Mouse (Mus musculus): ENCODE results near the gene Ccdc175.

The Ccdc175 gene

GRCm38 (mm10) chr12:72102776-72103175, 82.1 kb downstream of the Ccdc175 start:
- DNase-seq (ENCODE audit: low spot score) = no peak

GRCm38 (mm10) chr12:72096966-72097365, 87.9 kb downstream of the Ccdc175 start:
- DNase-seq (ENCODE audit: low spot score) = no peak

DNA sequence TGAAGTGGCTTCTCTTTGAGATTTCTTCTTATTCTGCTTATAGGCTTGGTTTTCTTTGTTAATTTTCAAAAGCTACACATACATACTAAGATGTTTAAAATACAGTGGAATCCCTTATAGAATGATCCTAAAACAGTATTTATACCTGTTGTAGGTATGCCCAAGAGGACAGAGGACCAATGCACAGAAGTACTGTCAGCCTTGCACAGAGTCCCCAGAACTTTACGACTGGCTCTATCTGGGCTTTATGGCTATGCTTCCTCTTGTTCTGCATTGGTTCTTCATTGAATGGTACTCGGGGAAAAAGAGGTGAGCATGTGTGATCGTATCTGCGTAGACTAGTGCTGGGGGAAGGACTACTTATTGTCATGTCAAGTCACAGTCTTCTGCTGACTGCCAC, 95.0 kb downstream of the Ccdc175 start:
- no peak for DNase-seq (ENCODE audit: low spot score)

DNA sequence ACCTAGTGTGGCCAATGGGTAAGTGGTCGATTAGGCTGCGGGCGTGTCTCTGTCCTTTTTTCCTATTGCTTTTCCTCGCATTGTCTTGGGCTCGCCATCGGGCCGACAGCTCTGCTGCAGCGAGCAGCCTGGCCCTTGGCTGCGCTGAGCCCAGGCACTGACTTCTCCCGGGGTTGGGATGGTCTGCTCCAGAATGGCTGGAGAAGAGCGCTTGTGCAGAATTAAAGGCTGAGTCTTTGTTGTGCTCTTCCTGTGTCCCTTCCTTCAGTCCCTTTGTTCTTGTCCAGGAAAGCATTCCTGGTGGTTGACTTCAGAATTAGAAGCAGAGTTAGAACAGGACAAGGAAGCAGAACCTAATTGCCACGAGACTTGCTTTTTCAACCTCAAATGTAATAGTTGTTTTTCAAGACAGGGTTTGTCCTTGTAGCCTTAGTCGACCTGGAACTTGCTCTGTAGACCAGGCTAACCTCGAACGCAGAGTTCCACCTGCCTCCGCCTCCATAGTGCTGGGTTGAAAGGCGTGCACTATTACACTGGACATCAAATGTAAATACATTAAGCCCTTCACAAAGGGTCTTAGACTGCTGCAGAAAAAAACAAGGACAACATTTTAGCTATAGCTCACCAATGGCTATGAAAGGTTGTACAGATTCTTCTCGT, 98.5 kb downstream of the Ccdc175 start:
- no peak for DNase-seq (ENCODE audit: low spot score)

- peak; percentile 97 for DNase-seq (ENCODE audit: low spot score)
These were observed 99.3 kb downstream of the Ccdc175 start, which contains the start of the genes L3hypdh and Jkamp for GRCm38 (mm10) chr12:72085329-72086165. Gene L3hypdh, minus strand, starts transcription at chr12:72085439. Gene Jkamp, plus strand, starts transcription at chr12:72085589.

DNA sequence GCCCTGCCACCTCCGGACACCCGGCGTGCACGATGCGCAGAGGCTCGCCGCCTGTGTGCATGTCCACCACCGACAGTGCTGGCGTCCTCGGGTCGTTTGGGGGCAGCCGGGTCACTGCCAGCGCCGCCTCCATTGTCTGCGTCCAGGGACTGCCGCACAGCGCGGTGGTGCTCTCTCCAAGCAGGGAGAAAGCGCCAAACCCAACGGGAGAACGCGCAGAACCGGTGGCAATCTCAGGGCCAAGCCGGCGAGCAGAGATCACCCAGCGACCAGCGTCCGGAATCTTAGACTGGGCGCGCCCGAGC, 99.9 kb downstream of the Ccdc175 start:
- DNase-seq (ENCODE audit: low spot score) = no peak

DNA sequence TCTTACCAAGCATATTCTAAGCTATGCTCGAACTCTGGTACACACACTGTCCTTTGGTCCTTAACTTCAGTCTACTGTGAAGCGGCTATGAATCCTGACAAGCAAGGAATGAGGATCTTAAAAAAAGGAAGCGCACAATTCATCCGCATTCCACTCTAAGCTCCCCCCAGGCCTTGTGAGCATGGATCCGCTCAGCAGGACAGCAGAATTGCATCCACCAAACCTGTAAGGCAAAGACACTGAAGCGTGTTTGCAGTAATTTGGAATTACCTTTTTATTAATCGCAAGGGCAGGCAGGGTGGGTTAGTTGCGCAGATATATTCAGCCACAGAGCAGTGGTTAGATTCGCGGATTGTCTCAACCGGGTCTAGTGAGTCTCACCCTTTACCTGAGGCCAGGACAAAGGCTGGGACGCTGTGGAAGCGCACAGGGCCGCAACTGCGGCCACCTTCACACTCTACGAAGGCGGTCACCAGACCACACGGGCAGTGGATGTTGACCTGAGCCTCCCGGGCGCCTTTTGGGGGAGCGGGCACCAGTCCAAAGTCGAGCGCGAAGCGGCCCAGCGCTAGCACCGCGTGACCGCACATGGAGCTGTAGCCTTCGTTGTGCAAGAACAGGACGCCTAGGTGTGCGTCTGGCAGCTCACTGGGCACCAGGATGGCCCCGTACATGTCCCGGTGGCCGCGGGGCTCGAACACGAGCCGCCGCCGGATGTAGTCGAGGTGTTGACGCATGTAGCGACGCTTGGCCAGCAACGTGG, 100.4 kb downstream of the Ccdc175 start:
- no peak for DNase-seq (ENCODE audit: low spot score)

DNA sequence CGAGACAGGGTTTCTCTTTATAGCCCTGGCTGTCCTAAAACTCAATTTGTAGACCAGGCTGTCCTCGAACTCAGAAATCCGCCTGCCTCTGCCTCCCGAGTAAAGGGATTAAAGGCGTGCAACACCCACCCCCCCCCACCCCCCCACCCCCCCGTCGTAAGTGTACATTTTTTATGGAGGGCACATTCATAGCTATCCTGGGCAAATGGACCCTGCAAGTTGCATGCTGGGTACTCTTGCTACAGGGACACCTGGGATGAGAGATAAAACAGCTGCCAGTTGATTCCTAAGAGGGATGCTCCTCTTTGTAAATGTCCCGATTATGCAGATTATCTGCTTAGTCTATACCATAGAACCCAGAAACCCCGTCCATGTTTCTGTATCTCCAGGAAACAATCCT, 101.6 kb downstream of the Ccdc175 start:
- no peak for DNase-seq (ENCODE audit: low spot score)

GRCm38 (mm10) chr12:72082370-72082769, 102.5 kb downstream of the Ccdc175 start:
- no peak for DNase-seq (ENCODE audit: low spot score)

DNA sequence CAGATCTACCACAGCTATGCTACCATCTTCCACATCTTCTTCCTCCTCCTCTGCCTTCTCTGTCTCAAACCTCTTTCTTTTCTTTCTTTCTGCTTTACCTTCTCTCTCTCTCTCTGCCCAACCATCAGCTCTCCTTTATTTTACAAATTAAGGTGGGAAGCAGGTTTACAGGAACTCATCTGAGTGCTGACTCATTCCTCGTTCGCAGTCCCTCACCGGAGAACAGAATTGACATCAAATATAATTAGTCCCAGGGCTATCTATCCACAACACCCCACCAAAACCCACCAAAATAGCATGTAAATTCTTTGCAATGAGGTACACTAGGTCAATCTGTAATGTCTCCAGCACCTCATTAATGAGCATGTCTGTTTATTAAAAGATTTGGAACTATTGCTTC, 102.9 kb downstream of the Ccdc175 start:
- no peak for DNase-seq (ENCODE audit: low spot score)

DNA sequence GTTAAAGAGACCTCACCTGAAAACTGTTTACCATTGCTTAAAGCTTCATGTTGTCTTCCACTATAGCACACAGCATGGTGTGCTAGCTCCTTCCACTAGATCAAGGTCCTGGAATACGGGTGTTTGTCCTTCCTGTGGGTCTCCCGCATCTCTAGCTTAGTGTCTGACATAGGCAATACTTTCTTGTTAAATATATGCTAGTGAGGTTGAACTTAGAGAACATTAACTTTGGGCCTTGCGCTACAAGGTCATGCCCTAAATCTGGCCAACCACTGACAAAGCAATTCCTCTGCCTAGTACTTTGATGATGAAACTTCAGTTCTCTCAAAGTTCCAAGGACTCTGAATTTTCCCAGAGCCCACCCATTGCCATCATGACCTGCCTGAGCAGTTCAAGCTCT, 106.6 kb downstream of the Ccdc175 start:
- DNase-seq (ENCODE audit: low spot score) = no peak

DNA sequence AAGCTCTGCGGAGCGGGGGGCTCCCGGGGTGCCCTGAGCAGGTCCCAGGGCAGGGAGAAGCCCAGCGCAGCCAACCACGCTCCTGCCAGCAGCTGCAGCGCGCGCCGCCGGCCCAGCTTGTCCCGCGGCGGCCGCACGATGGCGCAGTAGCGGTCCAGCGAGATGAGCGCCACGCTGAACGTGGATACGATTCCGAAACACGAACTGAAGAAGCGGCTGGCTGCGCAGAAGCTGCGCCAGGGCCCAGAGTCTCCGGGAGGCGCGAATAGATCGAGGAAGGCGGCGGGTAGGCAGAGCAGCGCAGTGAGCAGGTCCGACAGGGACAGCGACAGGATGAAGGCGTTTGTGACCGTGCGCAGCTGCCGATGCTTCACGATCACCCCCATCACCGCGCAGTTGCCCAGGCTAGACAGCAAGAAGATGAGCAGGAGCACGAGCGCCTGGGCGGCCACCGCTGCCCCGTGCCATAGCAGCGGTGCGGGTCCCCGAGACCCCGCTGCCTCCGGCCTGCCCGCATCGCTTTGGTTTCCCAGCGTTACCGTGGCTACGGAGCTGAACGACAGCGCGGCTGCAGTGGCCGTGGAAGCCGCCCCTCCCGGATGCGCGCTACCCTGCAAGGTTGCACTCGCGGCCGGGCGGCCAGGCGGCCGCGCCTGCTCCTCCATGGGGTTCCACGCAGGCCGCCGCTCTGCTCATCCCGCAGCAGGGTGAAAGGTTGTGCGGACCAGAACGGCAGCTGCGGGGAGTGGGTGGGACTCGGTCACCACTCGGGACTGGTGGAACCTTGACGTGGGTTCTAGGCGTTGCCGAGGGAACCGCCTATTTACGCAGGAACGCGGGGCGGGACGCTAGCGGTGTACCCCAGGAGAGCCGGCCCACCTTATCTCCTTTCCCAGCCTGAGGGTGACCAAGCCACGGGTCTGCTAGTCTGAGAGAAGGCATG, 114.2 kb downstream of the Ccdc175 start, which contains the start of gene Gpr135:
Gene Gpr135, minus strand, starts transcription at position 799 of the 943 bp plus-strand sequence.
- DNase-seq (ENCODE audit: low spot score) = peak; percentile 68

GRCm38 (mm10) chr12:72069626-72070326, 115.1 kb downstream of the Ccdc175 start:
- no peak for DNase-seq (ENCODE audit: low spot score)

DNA sequence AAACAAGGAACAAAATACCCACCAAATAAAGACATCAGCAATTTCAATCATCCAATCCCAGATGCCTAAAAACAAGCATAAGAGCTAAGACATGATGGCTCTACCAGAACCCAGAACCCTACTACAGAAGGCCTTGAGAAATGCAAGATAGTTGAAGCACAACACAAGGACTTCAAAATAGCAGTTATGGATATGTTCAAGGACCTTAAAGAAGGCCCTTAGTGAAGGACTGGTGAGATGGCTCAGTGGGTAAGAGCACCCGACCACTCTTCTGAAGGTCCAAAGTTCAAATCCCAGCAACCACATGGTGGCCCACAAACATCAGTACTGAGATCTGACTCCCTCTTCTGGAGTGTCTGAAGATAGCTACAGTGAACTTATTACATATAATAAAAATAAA, 127.0 kb downstream of the Ccdc175 start:
- no peak for DNase-seq (ENCODE audit: low spot score)

DNA sequence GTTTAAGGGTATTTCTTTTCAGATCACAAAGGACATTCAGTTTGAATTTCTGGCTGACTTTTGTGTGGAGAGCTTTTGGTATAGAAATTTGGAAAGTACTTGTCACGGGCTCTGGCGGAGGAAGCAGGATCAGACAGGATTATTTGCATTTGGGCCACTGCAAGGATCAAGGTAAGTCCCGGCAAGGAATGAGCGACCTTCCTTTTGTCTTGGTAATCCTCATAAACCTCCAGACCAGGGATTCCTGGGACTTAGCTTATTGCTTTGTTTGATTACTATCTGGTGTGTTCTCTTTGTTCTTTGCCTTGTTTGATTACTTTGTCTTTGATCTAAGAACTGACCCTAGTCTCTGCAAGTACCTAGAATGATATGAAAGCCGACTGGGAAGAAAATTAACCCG, 131.0 kb downstream of the Ccdc175 start:
- no peak for DNase-seq (ENCODE audit: low spot score)

GRCm38 (mm10) chr12:72053303-72053702, 131.5 kb downstream of the Ccdc175 start:
- DNase-seq (ENCODE audit: low spot score) = peak; percentile 22

GRCm38 (mm10) chr12:72052571-72052970, 132.3 kb downstream of the Ccdc175 start:
- DNase-seq (ENCODE audit: low spot score) = no peak
